In the genomic region with DNA sequence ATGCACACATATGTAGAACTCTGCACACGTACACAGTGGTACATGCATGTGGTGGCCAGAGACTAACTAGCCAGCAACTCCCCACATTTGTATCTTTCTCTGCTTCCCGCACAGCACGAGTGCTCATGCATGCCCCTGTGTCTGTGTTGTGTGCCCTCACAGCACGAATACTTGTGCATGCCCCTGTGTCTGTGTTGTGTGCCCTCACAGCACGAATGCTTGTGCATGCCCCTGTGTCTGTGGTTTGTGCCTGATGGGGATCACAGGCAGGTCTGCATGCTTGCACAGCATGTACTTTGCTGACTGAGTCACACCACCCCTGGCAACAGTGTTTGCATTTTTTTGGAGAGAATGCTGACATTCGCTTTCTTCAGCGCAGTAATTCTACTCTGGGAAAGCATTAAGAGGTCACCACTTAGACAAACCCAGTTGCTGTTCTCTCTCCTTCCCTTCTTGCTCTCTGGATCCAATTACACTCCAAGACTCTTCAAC, we compare ENCODE assay signal across 9 mouse cellular contexts.
DNase-seq lines count a peak whose midpoint lies in the region; ATAC-seq and TF ChIP-seq lines count a peak whose summit lies in the region.
"Had no signal": no experiment of that assay in that cellular context is flagged by ENCODE, and none has a peak within 500 bp of the region (broad histone marks: within the 10 kb centered on the region; RNA-seq: fewer than 3 reads in every experiment).

No protein-coding gene starts in this region.

- WGBS in heart, embryonic 12.5 days = 66% methylated on average over 7 of the region's 7 CpGs
- WGBS in hindbrain, embryonic 16.5 days = 52% methylated on average over 7 of the region's 7 CpGs
- 70% methylated on average over 7 of the region's 7 CpGs for WGBS in midbrain, embryonic 13.5 days

- no peak overlapping the region for H3K4me2 ChIP-seq in heart, embryonic 12.5 days
- H3K4me2 ChIP-seq in hindbrain, embryonic 16.5 days (ENCODE audit: low read length) = no peak overlapping the region
- no peak overlapping the region for H3K4me2 ChIP-seq in midbrain, embryonic 13.5 days (replicated peaks)
- H3K4me2 ChIP-seq: liver, embryonic 13.5 days had no signal

- no peak overlapping the region for H3K9ac ChIP-seq in heart, embryonic 12.5 days
- no peak overlapping the region for H3K9ac ChIP-seq in hindbrain, embryonic 16.5 days (ENCODE audit: low read depth, low read length)
- no peak overlapping the region for H3K9ac ChIP-seq in midbrain, embryonic 13.5 days (replicated peaks)
- H3K9ac ChIP-seq: liver, embryonic 13.5 days had no signal

- H3K27me3 ChIP-seq in heart, embryonic 12.5 days (replicated peaks) = no peaks in the 10 kb centered on the region
- H3K27me3 ChIP-seq in hindbrain, embryonic 16.5 days (replicated peaks; ENCODE audit: control insufficient read depth, insufficient read depth, low read length) = no peaks in the 10 kb centered on the region
- H3K27me3 ChIP-seq in midbrain, embryonic 13.5 days = no peaks in the 10 kb centered on the region
- H3K27me3 ChIP-seq: liver, embryonic 13.5 days had no signal

- intact Hi-C loops in left cerebral cortex, adult 2 months (cut with DNase I) = no loop called here

- no peak overlapping the region for H3K27ac ChIP-seq in heart, embryonic 12.5 days (ENCODE audit: poor library complexity, severe bottlenecking)
- H3K27ac ChIP-seq in hindbrain, embryonic 16.5 days (ENCODE audit: low read depth, low read length) = no peak overlapping the region
- no peak overlapping the region for H3K27ac ChIP-seq in left cerebral cortex, adult 2 months
- H3K27ac ChIP-seq in midbrain, embryonic 13.5 days = no peak overlapping the region
- H3K27ac ChIP-seq: liver, embryonic 13.5 days had no signal

- no peaks in the 10 kb centered on the region for H3K9me3 ChIP-seq in heart, embryonic 12.5 days (replicated peaks)
- no peaks in the 10 kb centered on the region for H3K9me3 ChIP-seq in hindbrain, embryonic 16.5 days (ENCODE audit: control insufficient read depth, low read length)
- H3K9me3 ChIP-seq in midbrain, embryonic 13.5 days = no peaks in the 10 kb centered on the region
- H3K9me3 ChIP-seq: liver, embryonic 13.5 days had no signal

- no peak overlapping the region for H3K4me3 ChIP-seq in heart, embryonic 12.5 days
- no peak overlapping the region for H3K4me3 ChIP-seq in hindbrain, embryonic 16.5 days (ENCODE audit: low read length)
- no peak overlapping the region for H3K4me3 ChIP-seq in left cerebral cortex, adult 2 months
- no peak overlapping the region for H3K4me3 ChIP-seq in midbrain, embryonic 13.5 days (replicated peaks)
- H3K4me3 ChIP-seq: liver, embryonic 13.5 days had no signal

- peak; percentile 10 for DNase-seq in heart, adult 8-10 months (ENCODE audit: low spot score)
- DNase-seq in adrenal gland, adult 2 months = peak; percentile 74
- peak; percentile 45 for DNase-seq in lung, postnatal 10 days
- no peak for DNase-seq in left cerebral cortex, adult 18-20 months (ENCODE audit: low spot score in 2 of 2)
- DNase-seq in left cerebral cortex, adult 2 months (ENCODE audit: extremely low spot score in 1 of 2, low spot score in 2 of 2) = no peak
- DNase-seq: liver, embryonic 13.5 days had no signal

- no peaks in the 10 kb centered on the region for H3K36me3 ChIP-seq in heart, embryonic 12.5 days
- H3K36me3 ChIP-seq in hindbrain, embryonic 16.5 days (ENCODE audit: control insufficient read depth, insufficient read depth, low read length) = no peaks in the 10 kb centered on the region
- H3K36me3 ChIP-seq in midbrain, embryonic 13.5 days = no peaks in the 10 kb centered on the region
- H3K36me3 ChIP-seq: liver, embryonic 13.5 days had no signal

- TF ChIP-seq CTCF in left cerebral cortex, adult 2 months (IDR thresholded peaks at IDR 0.05) = no peak

- no peak for ATAC-seq in heart, embryonic 12.5 days (ENCODE audit: insufficient number of reproducible peaks, low FRiP score)
- peak; percentile 34; the same call in 1 of the 2 replicates for ATAC-seq in hindbrain, embryonic 16.5 days
- ATAC-seq in midbrain, embryonic 13.5 days = no peak

- H3K4me1 ChIP-seq in heart, embryonic 12.5 days (replicated peaks) = peaks cover 16% of the 10 kb centered on the region
- H3K4me1 ChIP-seq in hindbrain, embryonic 16.5 days (ENCODE audit: control insufficient read depth, insufficient read depth, low read depth, low read length) = peaks cover 5% of the 10 kb centered on the region; the same call in 1 of the 2 replicates
- no peaks in the 10 kb centered on the region for H3K4me1 ChIP-seq in midbrain, embryonic 13.5 days (replicated peaks)
- H3K4me1 ChIP-seq: liver, embryonic 13.5 days had no signal

Comparison
In these comparisons a context has a peak if more than half of its experiments do, and no peak if none do; other contexts are left out.
1. DNase-seq: peak in heart, adult 8-10 months (single experiment), adrenal gland, adult 2 months (single experiment) and lung, postnatal 10 days (single experiment); none in left cerebral cortex, adult 18-20 months (0 of 2) and left cerebral cortex, adult 2 months (0 of 2).